Mouse (Mus musculus) midbrain, embryonic 10.5 days (tissue): ENCODE results near the gene Tmub2. TPM values are rescaled to one million over a fixed set of nuclear protein-coding genes. Genes with fewer than 3 reads are reported as not detected.
"Not testable (repeated sequence)": the region's sequence is repeated elsewhere in the genome, so short reads cannot be mapped to it uniquely, and the experiment has no call there.

Source experiments
- DNase-seq: peaks from one replicate; pipeline ENCODE4 v3.0.0-alpha.2; 2017; ENCODE audit warnings: low spot score
- H3K27ac ChIP-seq: fragments of 300-500 bp; sonication (generic); replicated peaks from 2 replicates; pipeline ENCODE4 v1.5.1; 2016; ENCODE audit warnings: mild to moderate bottlenecking
- H3K27me3 ChIP-seq: fragments of 300-500 bp; sonication (generic); 2 replicates; pipeline ENCODE4 v1.6.1; 2016; ENCODE audit warnings: low read depth, mild to moderate bottlenecking; ENCODE audit not compliant: poor library complexity, severe bottlenecking
- H3K36me3 ChIP-seq: fragments of 300-500 bp; sonication (generic); 2 replicates; pipeline ENCODE4 v1.6.1; 2016; ENCODE audit warnings: mild to moderate bottlenecking, moderate library complexity
- H3K4me1 ChIP-seq: fragments of 300-500 bp; sonication (generic); 2 replicates; pipeline ENCODE4 v1.6.1; 2016
- H3K4me3 ChIP-seq: fragments of 300-500 bp; sonication (generic); 2 replicates; pipeline ENCODE4 v1.5.1; 2016; ENCODE audit warnings: mild to moderate bottlenecking, moderate library complexity
- H3K9me3 ChIP-seq: fragments of 300-500 bp; sonication (generic); replicated peaks from 2 replicates; pipeline ENCODE4 v1.6.1; 2016; ENCODE audit warnings: mild to moderate bottlenecking
- WGBS: fragments of 180-500 bp; shearing (Covaris S2); methylation state at CpG from one replicate; pipeline ENCODE4 v1.1.7; 2016; 5-methylcytosine and 5-hydroxymethylcytosine counted together
- polyA plus RNA-seq: library from polyadenylated mRNA; unstranded; fragments of >200 nt; fragmentation: Nextera tagmentation; extraction: Ambion mirVana; gene quantifications from 2 replicates; pipeline ENCODE4 v1.2.1, GENCODE M21; 2016

The Tmub2 gene
- polyA plus RNA-seq, 1 experiment from 2014 or later = 51.3 TPM

DNA sequence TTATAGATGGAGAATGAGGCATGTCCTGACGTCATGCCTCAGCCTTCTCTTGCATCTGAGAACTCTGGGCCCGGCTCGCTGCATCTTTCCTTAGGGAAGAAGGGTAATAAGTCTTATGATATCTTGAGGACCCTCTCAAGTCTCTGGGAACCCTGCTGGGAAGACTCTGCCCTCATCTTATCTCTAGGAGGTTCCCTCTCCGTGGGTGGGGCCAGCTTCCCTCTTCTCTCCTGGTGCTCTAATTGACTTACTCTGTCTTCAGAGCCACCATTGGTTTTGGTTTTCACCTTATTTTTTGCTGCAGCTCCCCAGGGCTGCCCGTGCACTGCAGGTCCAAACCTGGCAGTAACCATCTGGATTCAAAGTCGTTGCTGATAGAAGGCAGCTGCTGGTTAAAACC, 26.6 kb upstream of the Tmub2 start:
- no peaks in the 10 kb centered on the region for H3K27me3 ChIP-seq
- no peaks in the 10 kb centered on the region for H3K9me3 ChIP-seq
- 82% methylated on average over 6 of the region's 6 CpGs for WGBS
- peaks cover 92% of the 10 kb centered on the region for H3K36me3 ChIP-seq
- no peak for DNase-seq
- H3K4me1 ChIP-seq = peaks cover 17% of the 10 kb centered on the region
- H3K27ac ChIP-seq = no peak overlapping the region
- no peak overlapping the region for H3K4me3 ChIP-seq

DNA sequence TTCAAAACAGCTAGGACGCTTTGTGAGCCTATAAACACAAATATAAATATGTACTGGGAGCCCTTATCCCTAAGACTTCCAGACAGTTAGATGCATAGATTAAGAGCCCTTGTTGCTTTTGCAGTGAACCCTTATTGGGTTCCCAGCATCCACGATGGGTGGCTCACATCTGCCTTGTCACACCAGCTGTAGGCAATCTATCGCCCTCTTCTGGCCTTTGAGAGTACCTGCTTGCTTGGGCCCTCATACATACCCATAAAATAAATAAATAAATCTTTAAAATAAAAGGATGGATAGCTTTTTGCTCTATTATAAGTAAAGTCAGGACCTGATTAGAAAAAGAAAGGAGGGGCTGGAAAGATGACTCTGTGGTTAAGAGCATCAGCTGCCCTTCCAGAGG, 26.2 kb upstream of the Tmub2 start:
- Histone ChIP-seq H3K36me3 (peaks cover 94% of the 10 kb centered on the region), H3K27me3 (no peaks in the 10 kb centered on the region), H3K4me3 (no peak overlapping the region), H3K27ac (no peak overlapping the region), H3K4me1 (peaks cover 17% of the 10 kb centered on the region), H3K9me3 (no peaks in the 10 kb centered on the region)
- no peak for DNase-seq
- 88% methylated on average over 3 of the region's 3 CpGs for WGBS

DNA sequence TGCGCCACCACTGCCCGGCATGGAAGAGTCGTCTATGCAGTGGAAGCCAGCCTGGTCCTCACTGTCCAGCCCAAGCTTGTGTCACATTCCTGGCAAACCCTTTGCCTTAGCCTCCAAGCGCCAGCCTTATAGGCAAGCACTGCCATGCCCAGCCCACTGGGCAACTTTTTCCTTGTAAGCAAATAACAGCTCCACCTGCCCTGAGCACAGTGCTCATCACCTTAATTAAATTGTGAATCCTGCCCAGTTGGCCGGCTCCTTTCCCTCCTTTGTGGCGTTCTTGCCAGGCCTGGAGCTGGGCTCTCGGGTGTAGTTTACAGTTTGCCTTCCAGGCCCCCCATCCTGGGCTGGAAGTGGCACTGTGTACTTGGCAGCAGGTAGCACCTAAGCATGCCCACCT, 21.5 kb upstream of the Tmub2 start:
- Histone ChIP-seq H3K36me3 (peaks cover 71% of the 10 kb centered on the region), H3K4me1 (peaks cover 17% of the 10 kb centered on the region), H3K9me3 (no peaks in the 10 kb centered on the region), H3K27ac (no peak overlapping the region), H3K4me3 (no peak overlapping the region), H3K27me3 (no peaks in the 10 kb centered on the region)
- 91% methylated on average over 7 of the region's 7 CpGs for WGBS
- no peak for DNase-seq

DNA sequence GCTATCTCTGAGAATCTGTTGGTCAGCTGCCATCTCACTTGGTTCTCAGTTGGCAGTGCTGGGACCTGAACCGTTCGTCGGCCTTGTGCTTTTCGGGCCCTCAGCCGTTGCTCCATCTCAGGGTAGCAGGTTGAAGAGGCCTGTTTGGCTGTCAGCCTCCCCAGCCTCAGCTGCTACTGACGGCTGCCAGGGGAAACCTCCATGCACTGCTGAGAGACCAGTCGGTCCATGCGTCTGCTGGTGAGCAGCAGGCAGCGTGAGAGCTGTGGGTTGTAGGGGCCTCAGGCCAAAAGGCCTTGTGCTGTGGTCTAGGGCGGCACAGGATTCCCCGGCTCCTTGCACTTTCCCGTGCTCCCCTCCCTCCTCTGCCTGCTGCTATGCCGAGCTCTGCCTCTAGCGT, 18.9 kb upstream of the Tmub2 start:
- Histone ChIP-seq H3K9me3 (no peaks in the 10 kb centered on the region), H3K36me3 (peaks cover 46% of the 10 kb centered on the region), H3K27me3 (no peaks in the 10 kb centered on the region), H3K27ac (peak overlapping the region; percentile 0), H3K4me3 (no peak overlapping the region), H3K4me1 (peaks cover 17% of the 10 kb centered on the region)
- no peak for DNase-seq
- WGBS = 67% methylated on average over 14 of the region's 14 CpGs

DNA sequence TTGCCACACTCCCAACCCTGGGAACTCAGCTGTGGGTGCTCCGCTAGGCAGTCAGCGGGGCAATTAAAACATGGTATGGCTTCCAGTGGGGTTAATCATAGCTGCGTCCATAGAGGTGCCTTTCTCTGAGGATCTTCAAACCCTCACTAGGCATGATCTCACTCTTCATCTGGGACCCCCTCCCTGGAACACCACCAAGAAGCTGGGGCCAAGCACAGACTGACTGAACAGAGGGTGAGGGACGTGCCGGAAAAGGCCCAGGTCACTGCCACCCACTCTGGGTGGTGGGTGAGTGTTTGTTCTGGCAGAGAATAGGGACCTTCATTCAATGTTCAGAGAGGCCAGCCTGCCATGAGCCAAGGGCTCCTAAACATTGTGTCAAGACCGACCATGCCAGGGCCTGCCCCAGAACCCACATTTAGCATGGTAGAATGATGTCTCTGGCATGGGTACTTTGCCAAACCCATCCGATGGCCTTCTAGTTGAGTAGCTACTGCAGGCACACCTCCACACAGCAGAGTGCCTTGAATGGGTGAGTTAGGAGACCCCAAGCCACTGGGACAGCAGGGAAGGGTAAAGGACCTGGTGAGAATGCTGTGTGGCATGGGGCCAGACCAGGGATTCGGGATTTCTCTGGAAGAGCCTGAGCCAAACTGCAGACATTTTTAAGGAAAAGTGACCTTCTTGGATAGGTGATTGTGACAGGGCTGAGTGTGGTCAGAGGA, 17.9 kb upstream of the Tmub2 start:
- WGBS = 89% methylated on average over 8 of the region's 8 CpGs
- peaks cover 17% of the 10 kb centered on the region for H3K4me1 ChIP-seq
- H3K27ac ChIP-seq = peak overlapping the region; percentile 0
- no peak overlapping the region for H3K4me3 ChIP-seq
- H3K36me3 ChIP-seq = peaks cover 37% of the 10 kb centered on the region
- no peaks in the 10 kb centered on the region for H3K27me3 ChIP-seq
- no peak for DNase-seq
- no peaks in the 10 kb centered on the region for H3K9me3 ChIP-seq

DNA sequence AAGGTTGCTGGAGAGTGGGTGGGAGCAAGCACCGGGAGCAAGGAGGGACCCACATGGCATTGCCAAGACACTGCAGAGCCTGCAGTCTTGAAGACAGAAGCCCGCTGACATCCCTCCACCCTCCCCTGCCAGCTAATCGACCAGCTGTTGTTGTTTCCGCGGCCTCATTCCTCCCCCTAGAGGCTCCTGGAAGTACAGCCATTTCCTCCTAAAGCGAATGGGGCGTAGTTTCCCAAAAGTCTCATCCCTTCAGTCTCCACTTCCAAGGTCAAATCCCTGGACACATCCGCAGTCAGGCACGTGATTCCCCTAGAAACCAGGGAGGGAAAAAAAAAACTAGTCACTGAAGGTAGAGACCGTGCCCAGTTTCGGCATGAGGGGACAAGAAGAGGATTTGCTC, 17.3 kb upstream of the Tmub2 start:
- peak; percentile 73 for DNase-seq
- H3K9me3 ChIP-seq = no peaks in the 10 kb centered on the region
- 12% methylated on average over 11 of the region's 11 CpGs for WGBS
- no peak overlapping the region for H3K4me3 ChIP-seq
- H3K27ac ChIP-seq = no peak overlapping the region; the same call in 1 of the 2 replicates
- H3K4me1 ChIP-seq = peaks cover 17% of the 10 kb centered on the region
- H3K36me3 ChIP-seq = peaks cover 31% of the 10 kb centered on the region
- H3K27me3 ChIP-seq = no peaks in the 10 kb centered on the region; the same call in 1 of the 2 replicates

DNA sequence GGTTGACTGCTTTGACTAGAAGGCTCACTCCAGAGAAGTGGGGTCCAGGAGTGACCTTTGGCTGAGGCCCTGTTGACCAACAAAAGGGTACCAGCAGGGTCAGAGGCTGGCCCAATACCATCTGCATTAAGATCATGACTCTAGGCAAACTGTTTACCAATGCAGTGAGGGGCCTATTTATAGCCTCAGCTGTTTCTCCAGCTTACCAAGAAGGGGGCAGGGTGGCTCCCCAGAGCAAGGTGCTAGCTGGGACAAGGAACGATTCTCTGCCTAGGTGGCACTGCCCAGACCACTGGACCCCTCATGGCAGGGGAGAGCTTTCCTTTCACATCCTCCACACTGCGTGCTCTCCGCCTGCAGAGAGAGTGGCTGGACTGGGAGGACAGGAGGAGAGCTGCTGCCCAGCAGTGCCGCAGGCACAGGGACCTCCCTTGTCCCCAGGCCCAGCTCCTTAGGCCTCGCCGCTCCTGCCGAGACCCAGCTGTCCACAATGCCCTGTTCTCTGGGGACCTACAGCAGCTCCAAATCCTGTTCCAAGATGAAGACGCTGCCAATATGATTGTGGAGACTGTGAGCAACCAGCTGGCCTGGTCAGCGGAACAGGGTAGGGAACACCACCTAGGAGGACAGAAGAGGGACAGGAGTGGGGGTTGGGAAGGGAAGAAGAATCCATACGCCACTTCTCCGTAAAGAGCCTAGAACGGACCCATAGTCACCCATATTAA, 16.0 kb upstream of the Tmub2 start, which contains the start of gene Asb16:
Asb16 (plus strand) TSS at position 224 of the 725 bp plus-strand sequence.
- no peak within 1 kb of the TSS for H3K27ac ChIP-seq
- no peak for DNase-seq
- peaks cover 21% of the 10 kb centered on the region for H3K36me3 ChIP-seq
- peaks cover 17% of the 10 kb centered on the region for H3K4me1 ChIP-seq
- no peaks in the 10 kb centered on the region for H3K9me3 ChIP-seq
- no peak within 1 kb of the TSS for H3K4me3 ChIP-seq
- no peaks in the 10 kb centered on the region; the same call in 1 of the 2 replicates for H3K27me3 ChIP-seq
- WGBS = 81% methylated on average over 12 of the region's 12 CpGs

DNA sequence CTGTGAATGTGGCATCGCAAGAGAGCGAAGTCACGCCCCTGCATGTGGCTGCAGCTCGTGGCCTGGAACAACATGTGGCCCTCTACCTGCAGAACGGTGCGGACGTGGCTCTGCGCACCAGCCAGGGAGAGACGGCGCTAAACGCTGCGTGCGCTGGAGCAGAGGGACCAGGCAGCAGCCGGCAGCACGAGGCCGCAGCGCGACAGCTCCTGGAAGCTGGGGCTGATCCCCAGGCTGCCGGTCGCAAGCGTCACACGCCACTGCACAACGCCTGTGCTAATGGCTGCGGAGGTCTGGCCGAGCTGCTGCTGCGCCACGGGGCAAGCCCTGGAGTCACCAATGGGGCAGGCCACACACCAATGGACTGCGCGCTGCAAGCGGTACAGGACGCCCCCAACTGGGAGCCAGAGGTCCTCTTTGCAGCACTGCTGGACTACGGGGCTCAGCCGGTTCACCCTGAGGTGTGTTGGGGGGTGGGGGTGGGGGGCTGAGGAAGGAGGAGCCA, 8.3 kb upstream of the Tmub2 start:
- Histone ChIP-seq H3K36me3 (no peaks in the 10 kb centered on the region), H3K4me1 (peaks cover 21% of the 10 kb centered on the region), H3K27me3 (peaks cover 31% of the 10 kb centered on the region), H3K9me3 (no peaks in the 10 kb centered on the region), H3K4me3 (peak overlapping the region; percentile 56), H3K27ac (peak overlapping the region; percentile 85)
- under 1% methylated on average over 33 of the region's 33 CpGs for WGBS
- DNase-seq = peak; percentile 79

DNA sequence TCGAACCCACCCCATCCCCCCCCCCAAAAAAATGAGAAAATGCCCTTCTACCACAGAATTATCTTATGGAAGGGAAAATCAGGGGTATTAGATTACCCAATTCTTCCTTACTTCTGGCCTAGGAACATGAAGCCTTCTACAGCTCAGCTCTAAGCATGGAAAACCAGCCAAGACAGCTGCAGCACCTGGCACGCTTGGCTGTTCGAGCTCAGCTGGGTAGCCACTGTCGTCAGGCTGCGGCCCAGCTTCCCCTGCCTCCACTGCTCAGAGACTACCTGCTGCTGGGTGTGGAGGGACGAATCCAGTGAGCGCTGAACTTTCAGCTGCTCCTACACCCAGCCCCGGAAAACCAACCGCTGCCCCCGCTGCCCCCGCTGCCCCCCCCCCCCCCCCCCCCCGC, 7.0 kb upstream of the Tmub2 start:
- Histone ChIP-seq H3K9me3 (no peaks in the 10 kb centered on the region), H3K27me3 (peaks cover 31% of the 10 kb centered on the region), H3K4me1 (peaks cover 21% of the 10 kb centered on the region), H3K4me3 (no peak overlapping the region), H3K36me3 (no peaks in the 10 kb centered on the region), H3K27ac (no peak overlapping the region)
- 51% methylated on average over 9 of the region's 12 CpGs for WGBS
- DNase-seq = no peak

DNA sequence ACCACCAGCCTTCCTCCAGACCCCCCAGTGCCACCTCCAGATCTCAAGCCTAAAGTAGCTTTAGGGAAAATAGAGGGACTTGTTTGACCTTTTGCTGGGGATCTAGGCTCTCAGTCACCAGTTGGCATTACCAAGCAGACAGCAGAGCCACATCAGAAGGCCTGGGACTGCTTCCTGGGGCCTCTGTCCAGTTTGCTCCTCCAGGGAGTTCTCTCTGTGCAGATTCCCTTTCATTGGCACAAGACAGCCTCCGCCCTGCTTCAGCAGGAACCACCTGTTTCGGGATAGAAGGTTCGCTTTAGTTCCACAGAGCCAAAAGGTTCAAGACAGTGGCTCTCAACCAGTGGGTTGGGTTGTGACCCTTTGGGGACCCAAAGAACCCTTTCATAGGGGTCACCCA, 5.1 kb upstream of the Tmub2 start:
- Histone ChIP-seq H3K4me1 (peaks cover 21% of the 10 kb centered on the region), H3K27ac (no peak overlapping the region), H3K9me3 (no peaks in the 10 kb centered on the region), H3K36me3 (no peaks in the 10 kb centered on the region), H3K27me3 (peaks cover 31% of the 10 kb centered on the region), H3K4me3 (no peak overlapping the region)
- 89% methylated on average over 3 of the region's 3 CpGs for WGBS
- no peak for DNase-seq

DNA sequence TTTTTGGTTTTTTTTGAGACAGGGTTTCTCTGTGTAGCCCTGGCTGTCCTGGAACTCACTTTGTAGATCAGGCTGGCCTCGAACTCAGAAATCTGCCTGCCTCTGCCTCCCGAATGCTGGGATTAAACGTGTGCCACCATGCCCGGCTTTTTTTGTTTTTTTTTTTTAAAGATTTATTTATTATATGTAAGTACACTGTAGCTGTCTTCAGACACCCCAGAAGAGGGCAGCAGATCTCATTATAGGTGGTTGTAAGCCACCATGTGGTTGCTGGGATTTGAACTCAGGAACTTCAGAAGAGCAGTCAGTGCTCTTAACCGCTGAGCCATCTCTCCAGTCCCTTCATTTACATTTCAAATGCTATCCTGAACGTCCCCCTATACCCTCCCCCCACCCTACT, 4.5 kb upstream of the Tmub2 start:
- DNase-seq, H3K4me3 ChIP-seq, H3K36me3 ChIP-seq, H3K27ac ChIP-seq, H3K9me3 ChIP-seq: not testable (repeated sequence)
- 73% methylated on average over 6 of the region's 6 CpGs for WGBS
- H3K4me1 ChIP-seq = peaks cover 24% of the 10 kb centered on the region
- H3K27me3 ChIP-seq = peaks cover 27% of the 10 kb centered on the region

DNA sequence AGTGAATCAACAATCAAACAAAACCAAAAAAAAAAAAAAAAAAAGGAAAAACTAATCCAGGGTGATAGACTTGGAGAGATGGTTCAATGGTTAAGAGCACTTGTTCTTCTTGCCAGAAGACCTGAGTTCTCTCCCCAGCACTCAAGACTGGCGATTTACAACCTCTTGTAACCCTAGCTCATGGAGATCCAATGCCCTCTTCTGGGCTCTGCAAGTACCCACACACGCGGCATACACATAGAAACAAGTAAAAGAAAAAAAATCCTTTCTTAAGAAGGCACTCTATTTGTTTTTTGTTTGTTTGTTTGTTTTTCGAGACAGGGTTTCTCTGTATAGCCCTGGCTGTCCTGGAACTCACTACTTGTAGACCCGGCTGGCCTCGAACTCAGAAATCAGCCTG, 809 bp upstream of the Tmub2 start:
- DNase-seq = no peak
- Histone ChIP-seq H3K36me3 (peaks cover 19% of the 10 kb centered on the region), H3K27ac (peak overlapping the region; percentile 89; the same call in 1 of the 2 replicates), H3K27me3 (no peaks in the 10 kb centered on the region), H3K4me1 (peaks cover 19% of the 10 kb centered on the region), H3K9me3 (no peaks in the 10 kb centered on the region), H3K4me3 (peak overlapping the region; percentile 81; the same call in 1 of the 2 replicates)
- 90% methylated on average over 6 of the region's 6 CpGs for WGBS
